13 mouse cellular contexts compared by ENCODE assay signal in genomic region chr9:72276941-72277340, GRCm38 (mm10). TPM values are rescaled to one million over a fixed set of nuclear protein-coding genes. Genes with fewer than 3 reads are reported as not detected.
DNase-seq lines count a peak whose midpoint lies in the region; ATAC-seq and TF ChIP-seq lines count a peak whose summit lies in the region.
"Had no signal": no experiment of that assay in that cellular context is flagged by ENCODE, and none has a peak within 500 bp of the region (broad histone marks: within the 10 kb centered on the region; RNA-seq: fewer than 3 reads in every experiment).

No protein-coding gene starts in this region.

- no peak overlapping the region; the same call in 1 of the 2 replicates for H3K4me3 ChIP-seq in layer of hippocampus, adult 2 months
- peak overlapping the region; percentile 3; the same call in 1 of the 2 replicates for H3K4me3 ChIP-seq in forebrain, embryonic 15.5 days
- peak overlapping the region; percentile 35 for H3K4me3 ChIP-seq in liver, embryonic 13.5 days (replicated peaks)
- H3K4me3 ChIP-seq in neural tube, embryonic 13.5 days: peak overlapping the region; percentile 21

- ATAC-seq in forebrain, embryonic 15.5 days (replicated peaks): no peak
- ATAC-seq in liver, embryonic 13.5 days (ENCODE audit: low read depth): no peak
- ATAC-seq in neural tube, embryonic 13.5 days (ENCODE audit: low read depth): no peak
- no peak for ATAC-seq in megakaryocyte-erythroid progenitor cell, adult 5-6 weeks (replicated peaks; ENCODE audit: low FRiP score, low TSS enrichment, poor library complexity, severe bottlenecking)
- ATAC-seq in frontal cortex, adult (ENCODE audit: low TSS enrichment): no peak

- no peak for TF ChIP-seq CTCF in layer of hippocampus, adult 2 months (conservative IDR thresholded peaks at IDR 0.05)

- no peak for DNase-seq in layer of hippocampus, adult 2 months (ENCODE audit: low spot score in 2 of 2)
- DNase-seq in layer of hippocampus, postnatal 36 days: no peak
- no peak for DNase-seq in liver, embryonic 13.5 days
- no peak for DNase-seq in thymus, postnatal 4 days
- DNase-seq: cerebellum, adult 8-10 months; right cerebral cortex, postnatal 4 days; thymus, adult 18-20 months had no signal

- no peaks in the 10 kb centered on the region for H3K27me3 ChIP-seq in forebrain, embryonic 15.5 days
- H3K27me3 ChIP-seq in liver, embryonic 13.5 days: no peaks in the 10 kb centered on the region
- H3K27me3 ChIP-seq in neural tube, embryonic 13.5 days: no peaks in the 10 kb centered on the region
- H3K27me3 ChIP-seq: embryonic facial prominence, embryonic 15.5 days; limb, embryonic 15.5 days had no signal

- peaks cover 24% of the 10 kb centered on the region for H3K4me1 ChIP-seq in forebrain, embryonic 15.5 days
- peaks cover 24% of the 10 kb centered on the region for H3K4me1 ChIP-seq in liver, embryonic 13.5 days (replicated peaks)
- peaks cover 20% of the 10 kb centered on the region for H3K4me1 ChIP-seq in neural tube, embryonic 13.5 days (replicated peaks)

- peak overlapping the region; percentile 34 for H3K4me2 ChIP-seq in forebrain, embryonic 15.5 days (replicated peaks)
- H3K4me2 ChIP-seq in liver, embryonic 13.5 days: peak overlapping the region; percentile 58
- H3K4me2 ChIP-seq in neural tube, embryonic 13.5 days: peak overlapping the region; percentile 87

- no peaks in the 10 kb centered on the region for H3K9me3 ChIP-seq in forebrain, embryonic 15.5 days
- no peaks in the 10 kb centered on the region for H3K9me3 ChIP-seq in liver, embryonic 13.5 days (replicated peaks)
- H3K9me3 ChIP-seq in neural tube, embryonic 13.5 days: no peaks in the 10 kb centered on the region
- H3K9me3 ChIP-seq: limb, embryonic 15.5 days had no signal

- no peak overlapping the region for H3K9ac ChIP-seq in forebrain, embryonic 15.5 days (replicated peaks)
- peak overlapping the region; percentile 68 for H3K9ac ChIP-seq in liver, embryonic 13.5 days
- H3K9ac ChIP-seq in neural tube, embryonic 13.5 days: peak overlapping the region; percentile 26; the same call in 1 of the 2 replicates
- H3K9ac ChIP-seq: embryonic facial prominence, embryonic 15.5 days; limb, embryonic 15.5 days had no signal

- no peaks in the 10 kb centered on the region for H3K36me3 ChIP-seq in forebrain, embryonic 15.5 days
- H3K36me3 ChIP-seq in liver, embryonic 13.5 days: peaks cover 3% of the 10 kb centered on the region; the same call in 1 of the 2 replicates
- no peaks in the 10 kb centered on the region for H3K36me3 ChIP-seq in neural tube, embryonic 13.5 days
- H3K36me3 ChIP-seq: embryonic facial prominence, embryonic 15.5 days; limb, embryonic 15.5 days had no signal

- 0 out of 2 replicates have a peak overlapping the region, but pooled peaks have one; percentile 96 for H3K27ac ChIP-seq in layer of hippocampus, adult 2 months
- no peak overlapping the region for H3K27ac ChIP-seq in forebrain, embryonic 15.5 days (replicated peaks)
- H3K27ac ChIP-seq in liver, embryonic 13.5 days: peak overlapping the region; percentile 37; the same call in 1 of the 2 replicates
- H3K27ac ChIP-seq in neural tube, embryonic 13.5 days (replicated peaks): no peak overlapping the region; the same call in 1 of the 2 replicates

RNA-seq across cellular contexts. Expression of gene Zfp280d, which starts 2.3 kb away (rescaled TPM):
- 10 to 100 TPM; 50.5 to 56.2 TPM for total RNA-seq in layer of hippocampus, adult 2 months (2021)
- 10 to 100 TPM; 53.7 to 60.4 TPM for total RNA-seq in layer of hippocampus, postnatal 36 days (2021)
- polyA plus RNA-seq in forebrain, embryonic 15.5 days (2015; fragmentation: Nextera tagmentation; extraction: Ambion mirVana): 42.7 and 46.5 TPM in 2 replicates
- 11.7 and 15.3 TPM in 2 replicates for polyA plus RNA-seq in liver, embryonic 13.5 days (2015; fragmentation: Nextera tagmentation; extraction: Ambion mirVana)
- polyA plus RNA-seq in neural tube, embryonic 13.5 days (2015; fragmentation: Nextera tagmentation; extraction: Ambion mirVana): 45.6 and 48.2 TPM in 2 replicates
- total RNA-seq in megakaryocyte-erythroid progenitor cell, adult 5-6 weeks (2014; fragmentation: Nextera tagmentation): 106 and 117 TPM in 2 replicates
- total RNA-seq in megakaryocyte-erythroid progenitor cell, adult 5-6 weeks (2017): 83.9 and 88.2 TPM in 2 replicates

Comparison
In these comparisons a context has a peak if more than half of its experiments do, and no peak if none do; other contexts are left out.
1. H3K27ac ChIP-seq: peak in layer of hippocampus, adult 2 months (single experiment) and liver, embryonic 13.5 days (single experiment); none in forebrain, embryonic 15.5 days (single experiment) and neural tube, embryonic 13.5 days (single experiment).
2. H3K4me2 ChIP-seq: peak in every context shown above with its lines; median percentile 87 in neural tube, embryonic 13.5 days; 58 in liver, embryonic 13.5 days; 34 in forebrain, embryonic 15.5 days.